Mouse (Mus musculus) testis, adult 2 months (tissue): Measurements from ENCODE around the gene Rps6ka5.

Source experiments
- CTCF ChIP-seq: fragments of 200-500 bp; IDR thresholded peaks from 2 replicates; pipeline ENCODE4 v1.5.1; 2012; ENCODE audit warnings: low read depth, mild to moderate bottlenecking, inconsistent platforms, low read length, moderate library complexity; ENCODE audit not compliant: control insufficient read depth, insufficient read depth, insufficient replicate concordance
- POLR2A ChIP-seq: fragments of 200-500 bp; IDR thresholded peaks from 2 replicates; pipeline ENCODE4 v1.6.1; 2012; ENCODE audit warnings: low read depth, mild to moderate bottlenecking, inconsistent platforms, low read length, moderate library complexity; ENCODE audit not compliant: control insufficient read depth

DNA sequence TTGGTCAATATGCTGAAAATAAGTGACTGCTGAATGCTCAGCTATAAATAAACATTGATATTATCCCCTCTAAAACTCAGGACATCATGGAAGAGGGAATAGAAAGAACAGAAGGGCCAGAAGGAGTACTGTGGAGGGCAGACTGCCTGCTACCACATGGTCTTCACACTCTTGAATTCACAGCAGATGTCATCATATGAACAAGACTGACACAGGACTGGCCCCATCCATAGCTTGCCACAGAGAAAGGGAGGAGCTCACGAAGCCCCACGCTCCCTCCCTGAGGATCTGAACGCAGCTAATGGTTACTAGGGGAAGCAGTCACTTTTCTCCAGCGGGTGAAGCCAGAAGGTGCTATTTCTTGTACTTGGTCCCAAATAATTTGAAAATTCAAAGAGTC, 61.5 kb downstream of the Rps6ka5 start:
- TF ChIP-seq CTCF (no peak), POLR2A (no peak)
